Mouse (Mus musculus): ENCODE measurements around the gene Xylt1. TPM values are rescaled to one million over a fixed set of nuclear protein-coding genes. Genes with fewer than 3 reads are reported as not detected.

The Xylt1 gene
- polyA plus RNA-seq, 1 experiment from 2014 or later: 7.9 TPM

DNA sequence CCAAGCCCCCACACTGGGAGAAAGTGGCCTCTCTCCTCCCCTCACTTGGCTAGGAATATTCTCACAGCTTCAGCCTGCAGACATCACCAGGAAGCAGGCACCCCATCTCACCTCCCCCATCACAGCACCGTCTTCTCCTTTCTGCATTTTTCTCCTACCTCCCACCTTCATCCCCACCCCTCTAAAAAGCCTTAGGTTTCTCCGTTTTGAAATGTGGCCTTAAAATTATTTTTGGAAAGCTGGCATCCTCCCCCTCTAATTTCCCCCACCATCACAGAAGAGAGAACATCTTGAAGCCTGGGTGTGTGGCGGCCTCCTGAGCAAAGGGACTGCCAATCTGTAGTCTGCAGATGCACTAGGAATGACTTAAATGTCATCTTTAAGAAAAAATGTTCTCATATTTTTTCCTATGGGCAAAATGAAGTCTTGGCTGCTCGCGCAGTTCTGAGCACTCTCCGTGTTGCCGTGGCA, 291.4 kb downstream of the Xylt1 start:
- Histone ChIP-seq H3K36me3 (ENCODE audit: inconsistent target) (peaks cover 8% of the 10 kb centered on the region; the same call in 1 of the 2 replicates), H3K27ac (no peak overlapping the region), H3K79me2 (ENCODE audit: inconsistent target) (no peaks in the 10 kb centered on the region), H3K4me3 (ENCODE audit: inconsistent target) (no peak overlapping the region)
- WGBS (ENCODE audit: missing documents): 93% methylated on average over 7 of the region's 7 CpGs

DNA sequence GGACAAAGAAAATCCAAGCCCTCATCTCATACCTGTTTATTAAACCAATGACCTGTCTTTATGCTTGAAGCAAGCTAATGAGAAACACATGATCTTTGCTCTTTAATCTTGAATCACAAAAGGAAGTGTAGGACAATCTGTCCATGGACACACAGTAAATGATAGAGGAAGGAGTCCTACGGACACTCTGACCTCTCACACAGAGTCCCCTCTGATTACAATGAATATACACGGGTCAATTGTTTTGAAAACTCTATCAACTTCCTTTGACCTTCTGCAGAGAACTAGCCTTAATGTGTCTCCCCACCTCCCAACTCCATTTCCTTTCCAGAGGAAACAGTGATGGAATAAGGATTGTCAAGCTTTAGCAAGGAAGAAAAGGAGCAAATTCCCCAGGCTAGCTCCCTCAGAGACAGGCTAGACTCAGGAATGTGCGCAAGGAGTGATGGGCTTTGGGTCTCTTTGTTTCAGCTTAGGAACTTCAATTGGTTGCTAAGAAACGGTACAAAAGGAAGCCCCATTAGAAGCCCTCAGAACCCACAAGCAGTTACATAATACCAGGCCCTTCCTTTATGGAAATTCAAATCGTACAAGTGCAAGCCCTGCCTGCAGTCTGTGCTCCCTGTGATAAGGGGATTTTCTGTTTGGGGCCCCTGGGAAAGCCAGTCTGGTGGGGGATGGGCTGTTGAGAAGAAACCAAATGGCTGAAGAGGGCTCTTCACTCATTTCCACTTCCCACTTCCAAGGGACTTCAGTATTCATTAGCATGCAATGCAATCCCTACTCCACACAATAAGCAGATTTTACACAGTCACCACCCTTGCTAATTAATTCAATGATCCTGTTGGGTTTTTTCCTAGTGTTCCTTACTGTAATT, 305.6 kb downstream of the Xylt1 start:
- 5% methylated on average over 5 of the region's 5 CpGs for WGBS (ENCODE audit: missing documents)
- Histone ChIP-seq H3K27ac (no peak overlapping the region), H3K79me2 (ENCODE audit: inconsistent target) (no peaks in the 10 kb centered on the region), H3K4me3 (ENCODE audit: inconsistent target) (no peak overlapping the region), H3K36me3 (ENCODE audit: inconsistent target) (no peaks in the 10 kb centered on the region)

DNA sequence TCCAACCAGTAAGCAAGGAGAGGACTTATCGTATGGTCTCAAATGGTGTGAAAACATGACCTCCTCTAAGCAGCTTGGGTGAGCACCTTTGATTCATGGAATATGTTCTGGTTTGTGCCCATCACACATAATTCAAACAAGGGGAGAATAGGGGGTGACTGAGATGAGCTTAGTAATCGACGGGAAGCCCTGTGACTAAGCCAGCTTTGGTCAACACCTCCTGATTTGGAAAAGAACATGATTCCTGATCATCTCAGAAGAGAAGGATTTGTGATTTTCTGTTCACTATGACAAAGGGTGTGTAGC, 306.2 kb downstream of the Xylt1 start:
- Histone ChIP-seq H3K79me2 (ENCODE audit: inconsistent target) (no peaks in the 10 kb centered on the region), H3K27ac (no peak overlapping the region), H3K4me3 (ENCODE audit: inconsistent target) (no peak overlapping the region), H3K36me3 (ENCODE audit: inconsistent target) (no peaks in the 10 kb centered on the region)
- WGBS (ENCODE audit: missing documents): 82% methylated on average over 3 of the region's 3 CpGs

DNA sequence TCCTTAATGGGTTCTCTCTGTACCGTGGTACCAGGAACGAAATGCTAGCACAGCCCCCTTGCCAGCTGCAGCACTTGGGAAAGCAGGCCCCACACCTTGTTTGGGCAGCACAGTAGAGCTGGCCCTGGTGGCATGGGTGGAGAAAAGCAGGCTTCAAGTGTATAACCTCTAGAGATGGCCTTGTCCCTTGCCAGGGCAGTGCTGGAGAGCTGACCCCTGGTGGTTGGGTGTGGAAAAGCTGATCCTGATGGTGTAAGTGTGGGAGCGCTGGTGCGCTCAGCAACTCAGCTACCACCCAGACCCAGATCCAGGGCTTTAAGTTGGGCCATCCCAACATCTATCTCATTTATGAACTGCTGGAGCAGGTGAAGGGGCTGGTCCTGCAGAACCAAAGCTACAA, 314.8 kb downstream of the Xylt1 start:
- Histone ChIP-seq H3K79me2 (ENCODE audit: inconsistent target) (no peaks in the 10 kb centered on the region), H3K4me3 (ENCODE audit: inconsistent target) (no peak overlapping the region), H3K27ac (no peak overlapping the region), H3K36me3 (ENCODE audit: inconsistent target) (no peaks in the 10 kb centered on the region)
- WGBS (ENCODE audit: missing documents): 85% methylated on average over 3 of the region's 4 CpGs

DNA sequence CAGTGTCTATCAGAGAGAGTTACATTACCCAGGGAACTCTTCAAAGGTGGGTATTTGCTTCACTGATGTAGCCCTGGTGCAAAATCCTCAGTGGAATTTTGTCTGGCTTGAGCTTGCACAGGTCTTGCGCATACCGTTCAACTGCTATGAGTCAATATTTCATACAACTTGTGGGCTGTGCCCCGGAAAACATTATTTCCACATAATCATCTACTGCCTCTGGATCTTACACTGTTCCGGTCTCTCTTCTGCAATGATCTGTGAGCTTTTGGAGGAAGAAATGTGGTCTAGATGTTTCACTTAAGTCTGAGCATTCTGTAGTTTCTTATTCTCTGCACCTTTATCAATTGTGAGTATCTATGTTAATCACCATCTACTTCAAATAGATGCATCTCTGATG, 316.9 kb downstream of the Xylt1 start:
- Histone ChIP-seq H3K4me3 (ENCODE audit: inconsistent target) (no peak overlapping the region), H3K27ac (no peak overlapping the region), H3K79me2 (ENCODE audit: inconsistent target) (no peaks in the 10 kb centered on the region), H3K36me3 (ENCODE audit: inconsistent target) (no peaks in the 10 kb centered on the region)
- 82% methylated on average over 4 of the region's 4 CpGs for WGBS (ENCODE audit: missing documents)

DNA sequence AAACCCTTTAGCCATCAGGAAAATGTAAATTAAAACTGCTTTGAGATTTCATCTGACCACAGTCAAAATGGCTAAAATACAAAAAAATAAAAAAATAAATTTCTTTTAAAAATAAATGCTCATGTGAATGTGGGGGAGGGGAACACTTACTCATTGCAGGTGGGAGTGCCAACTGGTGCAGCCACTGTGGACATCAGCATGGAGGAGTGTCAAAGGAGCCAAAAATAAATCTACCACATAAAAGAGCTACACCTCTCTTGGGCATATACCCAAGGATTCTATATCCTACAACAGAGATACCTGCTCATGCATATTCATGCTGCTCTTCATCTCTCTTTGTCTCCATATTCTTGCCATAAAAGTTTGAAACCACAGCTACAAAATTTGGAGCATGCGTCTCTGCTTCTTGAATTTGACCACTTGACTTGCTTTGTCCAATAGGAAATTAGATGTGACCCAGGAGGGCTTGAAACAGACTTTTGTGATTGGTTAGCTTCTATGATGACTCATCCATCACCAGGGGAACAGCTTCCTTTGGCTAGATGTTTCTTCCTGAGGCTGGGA, 317.9 kb downstream of the Xylt1 start:
- Histone ChIP-seq H3K79me2 (ENCODE audit: inconsistent target) (no peaks in the 10 kb centered on the region), H3K27ac (no peak overlapping the region), H3K4me3 (ENCODE audit: inconsistent target) (no peak overlapping the region), H3K36me3 (ENCODE audit: inconsistent target) (no peaks in the 10 kb centered on the region)
- WGBS (ENCODE audit: missing documents): 100% methylated on average over 1 of the region's 1 CpGs

DNA sequence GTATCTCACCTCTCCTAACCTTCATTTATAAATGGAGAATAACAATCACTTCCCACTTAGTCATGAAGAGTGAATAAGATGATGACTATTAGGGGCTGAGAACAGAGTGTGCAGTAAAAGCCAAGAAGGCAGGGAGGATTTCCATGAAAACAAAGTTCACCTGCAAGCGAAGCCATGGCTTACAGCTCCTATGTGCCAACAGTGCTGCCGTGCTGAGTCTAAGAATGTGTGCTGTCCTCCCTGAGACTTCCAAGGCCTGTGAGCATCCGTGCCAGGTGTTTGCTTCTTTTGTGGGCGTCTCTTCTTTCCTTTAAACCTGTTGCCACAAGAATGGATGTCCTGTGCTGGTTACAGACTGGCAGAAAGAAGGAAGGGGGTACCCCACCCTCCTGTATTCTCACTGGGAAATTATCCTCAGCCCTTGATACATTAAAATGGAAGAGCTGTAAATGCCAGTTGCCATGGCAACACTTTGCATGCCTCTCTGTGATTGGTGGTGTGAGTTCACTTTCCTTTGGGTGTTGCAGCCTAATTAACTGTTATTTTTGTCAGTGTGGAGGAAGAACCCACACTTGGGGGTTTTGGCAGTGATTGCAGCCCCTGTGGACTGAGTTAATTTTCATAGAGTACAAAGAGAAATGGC, 318.7 kb downstream of the Xylt1 start:
- no peaks in the 10 kb centered on the region for H3K36me3 ChIP-seq (ENCODE audit: inconsistent target)
- WGBS (ENCODE audit: missing documents): 87% methylated on average over 4 of the region's 4 CpGs
- no peaks in the 10 kb centered on the region for H3K79me2 ChIP-seq (ENCODE audit: inconsistent target)
- H3K4me3 ChIP-seq (ENCODE audit: inconsistent target): no peak overlapping the region
- H3K27ac ChIP-seq: no peak overlapping the region

DNA sequence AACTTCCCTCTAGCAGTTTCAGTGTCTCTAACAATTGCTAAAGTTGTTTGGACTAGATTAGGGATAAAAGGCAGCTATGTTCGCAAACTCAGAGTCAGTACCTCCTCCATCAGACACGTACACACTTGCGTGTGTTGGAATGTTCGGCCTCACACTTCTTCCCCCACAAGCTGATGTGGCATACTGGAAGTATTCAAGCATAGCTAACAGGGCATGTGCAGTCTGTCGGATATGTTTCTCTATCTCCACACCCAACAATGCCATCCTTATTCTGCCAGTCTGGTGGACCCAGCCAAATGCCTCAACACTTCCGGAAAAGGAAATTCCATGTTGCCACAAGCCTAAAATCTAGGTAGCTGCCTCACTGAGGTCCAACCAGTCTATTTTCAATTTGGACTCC, 319.3 kb downstream of the Xylt1 start:
- Histone ChIP-seq H3K79me2 (ENCODE audit: inconsistent target) (no peaks in the 10 kb centered on the region), H3K36me3 (ENCODE audit: inconsistent target) (no peaks in the 10 kb centered on the region), H3K27ac (no peak overlapping the region), H3K4me3 (ENCODE audit: inconsistent target) (no peak overlapping the region)
- 93% methylated on average over 6 of the region's 6 CpGs for WGBS (ENCODE audit: missing documents)

DNA sequence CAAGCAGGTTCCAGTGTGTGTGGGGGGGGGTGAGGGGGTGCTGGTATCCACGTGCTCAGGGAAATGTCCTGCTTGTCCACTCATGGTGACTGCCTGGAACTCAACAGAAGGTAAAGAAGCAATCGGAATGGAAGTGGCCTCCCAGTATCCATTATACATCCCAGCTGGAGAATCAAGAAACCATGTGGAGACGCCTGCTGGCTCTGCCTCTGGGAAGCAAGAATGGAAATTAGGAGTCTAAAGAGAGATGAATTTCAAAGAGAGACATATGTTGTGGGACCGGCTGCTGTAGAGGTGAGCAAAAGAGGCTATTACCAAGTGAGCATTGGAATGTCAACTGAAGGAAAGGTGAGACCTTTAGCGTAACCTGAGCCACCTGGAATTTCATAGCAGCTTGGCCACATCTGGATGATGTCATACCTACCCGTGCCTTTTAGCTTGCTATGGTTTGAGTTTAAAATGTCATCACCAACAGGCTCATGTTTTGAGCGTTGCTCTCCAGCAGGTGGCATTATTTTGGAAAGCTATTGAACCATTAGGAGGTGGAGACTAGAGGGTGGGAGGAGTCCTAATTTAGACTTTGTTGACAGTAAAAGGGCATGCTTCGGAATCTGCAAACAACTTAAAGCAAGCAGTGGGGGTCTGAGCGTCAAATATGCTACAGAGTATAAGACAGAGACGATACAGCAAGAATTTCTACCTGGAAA, 329.3 kb downstream of the Xylt1 start:
- H3K4me3 ChIP-seq (ENCODE audit: inconsistent target): no peak overlapping the region
- H3K79me2 ChIP-seq (ENCODE audit: inconsistent target): no peaks in the 10 kb centered on the region
- no peaks in the 10 kb centered on the region for H3K36me3 ChIP-seq (ENCODE audit: inconsistent target)
- 82% methylated on average over 10 of the region's 10 CpGs for WGBS (ENCODE audit: missing documents)
- H3K27ac ChIP-seq: no peak overlapping the region

DNA sequence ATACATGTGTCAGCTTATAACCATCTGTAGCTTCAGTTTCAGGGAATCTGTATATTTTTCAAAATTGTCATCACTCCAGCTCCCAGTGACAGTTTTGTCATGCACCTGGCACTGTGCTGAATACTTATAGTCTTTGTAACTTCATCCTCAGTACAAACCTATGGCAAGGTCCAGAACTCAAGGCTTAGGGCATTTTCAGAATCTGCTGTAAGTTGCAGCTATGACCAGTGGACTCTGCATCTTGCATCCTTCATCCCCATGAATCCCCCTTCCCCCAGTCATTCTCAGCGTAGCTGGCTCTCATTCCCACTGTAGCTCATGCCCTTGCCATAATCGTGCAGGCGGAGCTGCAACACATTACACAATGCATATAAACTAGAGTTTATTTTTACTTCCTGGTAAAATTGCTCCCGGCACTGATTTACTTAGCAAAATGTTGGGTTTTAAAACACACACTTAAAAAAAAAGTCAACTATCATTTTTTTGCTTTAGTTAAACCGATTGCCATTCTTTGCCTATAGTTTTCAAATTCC, 336.2 kb downstream of the Xylt1 start:
- 90% methylated on average over 4 of the region's 5 CpGs for WGBS (ENCODE audit: missing documents)
- H3K36me3 ChIP-seq (ENCODE audit: inconsistent target): no peaks in the 10 kb centered on the region
- no peak overlapping the region for H3K27ac ChIP-seq
- H3K4me3 ChIP-seq (ENCODE audit: inconsistent target): no peak overlapping the region
- no peaks in the 10 kb centered on the region for H3K79me2 ChIP-seq (ENCODE audit: inconsistent target)

DNA sequence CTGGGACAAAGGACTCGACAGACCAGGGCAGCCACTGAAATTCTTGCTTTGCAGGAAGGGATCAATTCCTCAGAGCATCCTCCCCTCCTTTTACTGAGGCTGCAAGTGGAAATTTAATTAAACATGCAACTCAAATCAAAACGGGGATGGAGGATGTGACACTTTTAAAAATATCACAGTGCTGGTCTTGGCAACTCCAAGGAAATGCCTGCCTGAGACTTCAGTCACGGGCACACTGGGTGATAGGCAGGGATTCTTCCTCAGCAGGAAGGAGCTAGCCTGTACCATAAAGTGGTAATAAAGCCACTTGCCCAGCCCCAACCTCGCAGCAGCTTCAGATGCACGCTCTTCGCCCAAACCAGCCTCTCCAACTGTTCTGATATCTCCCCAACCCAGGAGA, 339.6 kb downstream of the Xylt1 start:
- WGBS (ENCODE audit: missing documents): 81% methylated on average over 6 of the region's 6 CpGs
- Histone ChIP-seq H3K79me2 (ENCODE audit: inconsistent target) (no peaks in the 10 kb centered on the region), H3K4me3 (ENCODE audit: inconsistent target) (no peak overlapping the region)

More for the DNA sequence above, 339.6 kb downstream of the Xylt1 start:
- Histone ChIP-seq H3K36me3 (ENCODE audit: inconsistent target) (no peaks in the 10 kb centered on the region), H3K27ac (no peak overlapping the region)

Measured in macrophage (primary cell).